Mouse (Mus musculus) inflammation-experienced regulatory T-cells, adult 6 months (primary cell): ENCODE results near the gene Ing2. TPM values are rescaled to one million over a fixed set of nuclear protein-coding genes. Genes with fewer than 3 reads are reported as not detected.

ENCODE experiments used
- ATAC-seq: one replicate; pipeline ENCODE4 v1.8.0; 2017
- polyA plus RNA-seq, 3 experiments: library from polyadenylated mRNA; unstranded; fragments of 100-300 nt; shearing (Covaris generic); gene quantifications; one replicate each; pipeline ENCODE4 v1.2.1; 2017

Gene Ing2
- polyA plus RNA-seq, 3 experiments from 2014 or later, result 6.3 to 9.3 (median 8.0) TPM

GRCm38 (mm10) chr8:47674140-47674776, 1.1 kb downstream of the Ing2 start:
- ATAC-seq, result no peak

- peak; percentile 52 for ATAC-seq
These were observed 1.8 kb downstream of the Ing2 start for GRCm38 (mm10) chr8:47673317-47674139.

GRCm38 (mm10) chr8:47664231-47664785, 11.0 kb downstream of the Ing2 start:
- no peak for ATAC-seq

GRCm38 (mm10) chr8:47663201-47663600, 12.2 kb downstream of the Ing2 start:
- no peak for ATAC-seq

GRCm38 (mm10) chr8:47662716-47663115, 12.6 kb downstream of the Ing2 start:
- no peak for ATAC-seq

GRCm38 (mm10) chr8:47660394-47660793, 15.0 kb downstream of the Ing2 start:
- no peak for ATAC-seq

GRCm38 (mm10) chr8:47659463-47659862, 15.9 kb downstream of the Ing2 start:
- ATAC-seq, result no peak

GRCm38 (mm10) chr8:47654406-47654805, 20.9 kb downstream of the Ing2 start:
- no peak for ATAC-seq

GRCm38 (mm10) chr8:47652737-47653076, 22.6 kb downstream of the Ing2 start:
- ATAC-seq, result no peak

GRCm38 (mm10) chr8:47651913-47652736, 23.2 kb downstream of the Ing2 start:
- no peak for ATAC-seq

- no peak for ATAC-seq
These were observed 24.5 kb downstream of the Ing2 start for GRCm38 (mm10) chr8:47650853-47651252.

- no peak for ATAC-seq
These were observed 25.8 kb downstream of the Ing2 start for GRCm38 (mm10) chr8:47649551-47649950.

- no peak for ATAC-seq
These were observed 32.8 kb downstream of the Ing2 start for GRCm38 (mm10) chr8:47642514-47643064.

GRCm38 (mm10) chr8:47637152-47637551, 38.2 kb downstream of the Ing2 start:
- no peak for ATAC-seq

- ATAC-seq, result no peak
These were observed 39.3 kb downstream of the Ing2 start for GRCm38 (mm10) chr8:47636032-47636431.

- no peak for ATAC-seq
These were observed 40.5 kb downstream of the Ing2 start for GRCm38 (mm10) chr8:47634791-47635341.

GRCm38 (mm10) chr8:47621144-47621543, 54.2 kb downstream of the Ing2 start:
- no peak for ATAC-seq

Other genes starting within 250 kb of the Ing2 start
- gene Stox2, start 229.2 kb downstream of the Ing2 start, polyA plus RNA-seq, result under 1 TPM in 1 of 3 experiments, not detected in 2; 0.18 TPM
- 10 to 100 TPM; 18.8 to 23.3 (median 20.9) TPM for gene Trappc11, start 142.1 kb downstream of the Ing2 start, polyA plus RNA-seq
- gene Rwdd4a, start 141.9 kb downstream of the Ing2 start, polyA plus RNA-seq, result 10 to 100 TPM; 17.3 to 21.5 (median 21.0) TPM
- gene Cdkn2aip, start 38.4 kb upstream of the Ing2 start, polyA plus RNA-seq, result 10 to 100 TPM; 14.9 to 17.6 (median 15.4) TPM
- gene Cldn24, start 146.6 kb upstream of the Ing2 start, polyA plus RNA-seq, result not detected
- gene Cldn22, start 148.9 kb upstream of the Ing2 start, polyA plus RNA-seq, result not detected